Mouse (Mus musculus): ENCODE results near the gene Klrb1c.
"Not testable (repeated sequence)": the region's sequence is repeated elsewhere in the genome, so short reads cannot be mapped to it uniquely, and the experiment has no call there.

Klrb1c gene

GRCm38 (mm10) chr6:128789115-128789514 lies at the start of gene Klrb1c:
Gene Klrb1c, minus strand, starts transcription at chr6:128789215.
- CTCF ChIA-PET, result no interaction called here

GRCm38 (mm10) chr6:128837454-128838341 lies 48.7 kb upstream of the Klrb1c start:
- CTCF ChIA-PET, result interaction anchor here (0.7 to 1.4 kb wide), 4 partner anchors 12 to 470 kb away, joined by 3 to 5 read pairs (median 3); no protein-coding TSS in a partner anchor

GRCm38 (mm10) chr6:128836955-128837334 lies 47.9 kb upstream of the Klrb1c start:
- CTCF ChIA-PET, result no interaction called here

GRCm38 (mm10) chr6:128836191-128836954 lies 47.4 kb upstream of the Klrb1c start:
- CTCF ChIA-PET, result interaction anchor here (1.1 kb wide), 1 partner anchor 34 kb away, joined by 3 read pairs; no protein-coding TSS in a partner anchor

- CTCF ChIA-PET, result interaction anchor here (1.1 kb wide), 1 partner anchor 33 kb away, joined by 3 read pairs; no protein-coding TSS in a partner anchor
Observed at GRCm38 (mm10) chr6:128835571-128835970, 46.6 kb upstream of the Klrb1c start.

GRCm38 (mm10) chr6:128833046-128833445 lies 44.0 kb upstream of the Klrb1c start:
- CTCF ChIA-PET, result interaction anchor here (0.6 kb wide), 1 partner anchor 59 kb away, joined by 3 read pairs; no protein-coding TSS in a partner anchor

GRCm38 (mm10) chr6:128829837-128830236 lies 40.8 kb upstream of the Klrb1c start:
- CTCF ChIA-PET, result no interaction called here

- CTCF ChIA-PET, result no interaction called here
Observed at GRCm38 (mm10) chr6:128826781-128827180, 37.8 kb upstream of the Klrb1c start.

GRCm38 (mm10) chr6:128826132-128826531 lies 37.1 kb upstream of the Klrb1c start, which contains the start of the genes Gm44511 and Klrb1b:
Gene Gm44511, minus strand, starts transcription at chr6:128826315.
Gene Klrb1b, minus strand, starts transcription at chr6:128826331.
- CTCF ChIA-PET, result interaction anchor here (0.6 kb wide), 1 partner anchor 65 kb away, joined by 9 read pairs; no protein-coding TSS in a partner anchor

GRCm38 (mm10) chr6:128818083-128818802 lies 29.2 kb upstream of the Klrb1c start:
- CTCF ChIA-PET, result no interaction called here

- CTCF ChIA-PET, result no interaction called here
Observed at GRCm38 (mm10) chr6:128808532-128808931, 19.5 kb upstream of the Klrb1c start.

GRCm38 (mm10) chr6:128807021-128807420 lies 18.0 kb upstream of the Klrb1c start:
- CTCF ChIA-PET, result interaction anchor here (0.8 to 1.3 kb wide), 2 partner anchors 9 to 447 kb away, joined by 4 read pairs; no protein-coding TSS in a partner anchor

GRCm38 (mm10) chr6:128804823-128805640 lies 16.0 kb upstream of the Klrb1c start:
- CTCF ChIA-PET, result interaction anchor here (0.7 to 1.4 kb wide), 2 partner anchors 33 to 375 kb away, joined by 3 to 5 read pairs; partner anchors contain the start of gene Clec2d

GRCm38 (mm10) chr6:128802999-128803857 lies 14.2 kb upstream of the Klrb1c start:
- CTCF ChIA-PET, result interaction anchor here (0.8 to 1.2 kb wide), 3 partner anchors 13 to 38 kb away, joined by 3 to 5 read pairs (median 3); no protein-coding TSS in a partner anchor

GRCm38 (mm10) chr6:128802557-128802956 lies 13.5 kb upstream of the Klrb1c start:
- CTCF ChIA-PET, result interaction anchor here (0.8 to 1.2 kb wide), 3 partner anchors 13 to 37 kb away, joined by 3 to 5 read pairs (median 3); no protein-coding TSS in a partner anchor

GRCm38 (mm10) chr6:128800696-128801095 lies 11.7 kb upstream of the Klrb1c start:
- CTCF ChIA-PET, result not testable (repeated sequence)

GRCm38 (mm10) chr6:128799896-128800270 lies 10.9 kb upstream of the Klrb1c start:
- CTCF ChIA-PET, result no interaction called here

GRCm38 (mm10) chr6:128799144-128799895 lies 10.3 kb upstream of the Klrb1c start:
- CTCF ChIA-PET, result interaction anchor here (0.6 kb wide), 1 partner anchor 289 kb away, joined by 8 read pairs; no protein-coding TSS in a partner anchor

Measured in spleen, embryonic (tissue).